Mouse (Mus musculus) 3134 (cell line): ENCODE measurements at regions not wholly inside any gene's neighbourhood (a gene's known extent, or its start where the extent isn't known, plus 50 kb on each side); places are given as distances from the start of the nearest gene placed in this dataset.

Experiments used
- DNase-seq: peaks from one replicate; pipeline ENCODE4 v3.0.0-alpha.2; 2011; ENCODE audit warnings: low spot score; ENCODE audit not compliant: insufficient read length; ENCODE audit errors: extremely low read depth

DNA sequence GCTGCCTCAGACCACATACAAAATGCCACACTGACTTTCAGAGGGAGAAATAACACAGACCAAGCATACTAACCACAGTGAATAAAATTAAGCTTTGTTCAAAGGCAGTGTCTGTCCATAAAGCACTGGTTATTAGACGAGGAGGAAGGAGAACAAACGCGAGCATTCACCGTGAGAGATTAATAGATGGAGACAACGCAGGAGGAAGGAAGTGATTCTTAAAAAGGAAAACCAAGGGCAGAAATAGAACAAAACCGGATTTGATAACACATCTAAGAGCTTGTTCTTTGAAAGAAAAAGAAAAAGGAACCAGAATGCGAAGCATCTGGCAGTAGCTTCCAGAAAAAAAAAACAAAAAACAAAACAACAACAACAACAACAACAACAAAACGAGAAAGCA, 86.3 kb upstream of the Irs2 start:
- no peak for DNase-seq

DNA sequence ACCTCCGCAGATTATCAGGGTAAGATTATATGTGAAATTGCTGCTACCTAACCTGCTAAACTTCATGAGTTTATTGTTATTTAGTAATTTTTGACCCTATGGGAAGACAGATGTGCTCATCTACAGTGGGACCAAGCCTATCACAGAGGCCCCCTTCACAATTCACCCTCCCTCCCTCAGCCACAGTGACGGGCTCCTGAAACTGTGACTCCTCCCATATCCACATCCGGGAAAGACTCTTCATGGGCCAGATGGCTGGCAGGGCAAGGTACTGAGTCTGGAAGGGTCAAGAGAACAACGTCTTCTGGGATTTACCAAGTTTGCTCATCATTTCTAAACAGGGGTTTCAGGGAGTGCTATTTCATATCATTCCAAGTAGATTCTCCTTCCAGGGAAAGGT, 84.1 kb upstream of the Irs2 start:
- DNase-seq, result no peak

DNA sequence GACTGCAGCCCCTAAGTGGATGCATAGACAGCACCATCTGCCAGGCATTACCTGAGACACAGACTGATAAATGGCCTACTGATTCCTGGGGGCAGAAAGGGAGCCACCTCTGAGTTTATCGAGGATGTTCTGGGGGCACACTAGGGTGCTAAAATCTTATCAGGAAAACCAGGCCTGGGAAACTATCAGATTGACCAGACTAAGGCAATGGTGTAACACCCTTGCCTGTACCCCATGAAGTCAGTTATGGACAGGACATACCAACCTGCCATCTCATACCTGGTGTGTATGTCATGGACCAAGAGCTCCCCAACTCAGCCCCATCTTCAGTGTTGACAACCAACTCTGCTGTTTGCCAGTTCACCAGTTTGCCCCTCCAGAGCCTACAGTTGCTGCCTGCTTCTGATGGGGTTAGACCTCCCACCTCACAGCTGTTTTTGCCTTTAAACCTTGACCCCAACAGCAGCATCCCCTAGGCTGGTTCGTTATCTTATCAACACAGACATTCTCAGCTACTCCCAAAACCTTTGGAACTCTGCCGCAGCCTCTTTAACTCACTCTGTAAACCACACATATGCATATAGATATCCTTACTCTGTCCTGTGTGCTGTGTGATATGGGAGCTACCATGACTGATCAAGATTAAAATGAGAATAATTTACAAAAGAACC, 83.6 kb upstream of the Irs2 start:
- DNase-seq, result no peak

DNA sequence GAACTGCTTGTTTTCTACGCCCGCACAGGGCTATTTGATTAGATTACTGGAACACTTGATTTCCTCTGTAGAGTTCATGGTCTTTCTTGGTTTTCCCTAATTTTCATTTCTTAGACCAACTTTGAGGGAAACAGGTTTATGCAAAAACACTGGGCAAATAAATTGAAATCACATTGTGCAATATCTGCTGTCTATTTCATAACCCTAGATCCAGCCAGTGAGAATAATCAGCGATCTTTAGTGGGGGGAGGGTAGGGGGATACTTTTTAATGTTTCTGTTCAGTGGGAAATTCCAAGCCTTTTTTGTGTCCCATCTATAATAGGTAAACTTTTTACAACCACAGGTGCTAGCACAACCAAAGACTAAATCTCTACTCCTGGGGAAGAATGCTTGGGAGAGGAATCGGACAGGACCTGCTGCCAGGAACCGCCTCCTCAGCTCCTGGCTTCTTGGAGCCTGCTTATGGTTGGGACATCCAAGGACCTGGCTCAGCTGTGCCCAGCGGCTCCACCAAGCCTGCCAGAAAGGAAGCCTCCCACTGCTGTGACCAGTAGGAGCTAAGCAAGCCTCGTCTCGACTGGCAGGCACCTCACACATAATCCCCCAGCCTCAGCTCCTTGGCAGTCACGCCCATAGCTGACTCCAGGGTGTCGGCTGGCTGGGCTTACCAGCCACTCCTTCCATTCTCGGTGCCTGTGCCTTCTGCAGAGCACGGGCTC, 80.8 kb upstream of the Irs2 start:
- no peak for DNase-seq

DNA sequence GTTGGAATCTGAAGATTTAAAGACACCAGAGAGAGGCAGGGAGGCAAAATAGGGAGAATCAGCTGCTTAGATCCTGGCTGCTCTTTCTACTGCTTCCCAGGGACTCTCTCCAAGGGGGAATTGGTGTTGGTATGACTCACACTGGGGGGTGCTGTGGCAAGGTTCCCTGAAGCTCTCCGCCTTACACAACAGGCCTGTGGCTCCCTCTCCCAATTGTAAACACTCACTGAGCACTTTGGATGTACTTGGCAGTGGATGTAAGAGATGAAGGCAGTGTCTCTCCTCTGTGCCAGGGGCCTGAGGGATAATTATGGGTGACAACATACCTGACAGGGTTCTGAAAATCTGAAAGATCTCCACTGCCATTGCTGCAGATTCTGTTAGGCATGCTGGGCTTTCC, 77.0 kb upstream of the Irs2 start:
- no peak for DNase-seq

DNA sequence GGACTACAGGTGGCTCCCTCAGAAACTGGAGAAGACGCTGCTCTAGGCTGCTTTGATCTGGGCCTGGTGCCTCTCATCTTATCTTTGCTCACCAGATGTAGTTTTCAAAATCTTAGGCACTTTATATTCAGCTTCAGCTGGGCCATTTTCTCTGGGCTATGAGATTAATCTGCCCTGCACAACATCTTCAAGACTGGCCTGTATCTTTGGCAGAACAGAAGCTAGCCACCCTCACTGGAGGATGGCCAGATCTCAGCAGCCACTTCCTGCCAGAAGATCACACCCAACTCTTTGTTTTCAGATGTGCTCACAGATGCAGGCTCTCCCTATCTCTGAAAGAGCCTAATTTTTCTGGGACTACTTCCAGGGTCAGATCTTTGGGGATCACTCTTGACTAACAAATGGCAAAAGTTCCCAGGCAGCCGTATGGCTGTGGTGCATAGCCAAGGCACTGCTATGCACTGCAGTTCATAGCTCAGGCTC, 75.8 kb upstream of the Irs2 start:
- DNase-seq, result no peak

DNA sequence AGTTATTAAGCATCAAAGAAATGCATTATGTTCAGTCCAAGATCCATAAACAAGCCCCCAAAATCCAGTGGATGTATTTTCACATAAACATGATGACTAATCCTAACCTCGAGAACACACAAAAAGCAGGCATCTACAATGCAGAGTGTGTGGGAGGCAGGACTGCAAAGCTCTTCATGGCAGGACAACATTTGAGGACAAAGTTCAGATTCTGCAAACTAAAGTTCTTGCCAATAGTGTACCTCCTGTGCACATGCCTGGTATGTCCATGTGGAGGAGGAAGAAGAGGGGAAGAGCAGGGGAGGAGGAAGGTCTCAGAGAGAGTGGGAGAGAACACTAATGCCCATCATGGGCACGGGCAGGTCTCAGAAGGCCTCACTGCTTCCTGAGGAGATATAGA, 72.6 kb upstream of the Irs2 start:
- no peak for DNase-seq

DNA sequence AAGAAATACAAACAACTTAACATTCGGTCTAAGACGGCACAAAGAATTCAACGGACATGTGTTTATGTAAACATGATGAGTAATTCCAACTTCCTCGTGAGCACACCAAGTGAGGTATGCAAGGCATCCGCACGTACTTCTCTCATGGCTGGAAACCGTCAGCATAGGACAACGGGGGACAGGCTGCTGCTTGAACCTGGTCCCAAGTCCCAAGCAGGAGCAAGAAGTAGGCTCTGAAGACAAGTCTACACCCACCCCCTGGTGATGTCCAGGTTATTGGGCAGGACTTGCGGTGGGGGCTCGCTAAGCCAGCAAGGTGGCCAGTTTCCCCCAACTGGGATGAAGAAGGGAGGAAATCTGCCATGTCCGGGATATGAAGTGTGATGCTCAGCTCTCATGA, 71.5 kb upstream of the Irs2 start:
- no peak for DNase-seq

DNA sequence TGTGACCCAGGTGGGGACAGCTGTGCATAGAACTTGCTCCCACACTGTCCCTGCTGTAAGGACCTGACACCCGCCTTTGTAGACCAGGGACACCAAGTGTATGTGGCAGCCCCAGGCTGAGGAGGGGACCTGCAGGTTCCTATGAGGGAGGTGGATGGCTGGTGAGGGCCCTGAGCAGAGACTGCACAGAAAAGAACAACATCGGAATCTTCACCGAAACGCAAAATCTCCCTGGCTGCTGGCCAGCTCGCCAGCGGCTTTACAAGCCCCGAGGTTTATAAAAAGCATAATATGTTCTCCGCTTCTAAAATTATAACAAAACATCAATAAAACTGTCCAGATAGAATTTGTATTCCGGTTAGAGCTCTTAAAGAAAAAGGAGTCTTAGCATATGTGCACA, 68.9 kb upstream of the Irs2 start:
- no peak for DNase-seq

DNA sequence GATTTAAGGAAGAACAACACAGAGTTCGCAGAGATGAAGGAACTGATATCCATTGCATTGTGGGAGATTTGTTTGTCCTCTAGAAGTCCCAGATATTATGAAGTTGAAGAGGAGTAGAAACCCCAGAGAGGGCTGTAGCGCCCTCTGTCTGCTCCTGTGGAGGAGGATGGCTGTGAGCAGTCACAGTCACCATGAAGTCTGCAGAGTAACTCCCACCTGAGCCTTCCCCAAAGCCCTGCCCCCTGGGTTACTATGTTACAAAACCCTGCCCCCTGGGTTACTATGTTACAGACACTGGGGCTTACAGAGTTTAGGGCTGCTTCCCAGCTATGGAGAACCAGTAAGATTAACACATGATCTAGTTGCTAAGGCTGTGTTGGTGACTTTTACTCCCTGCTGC, 62.9 kb upstream of the Irs2 start:
- DNase-seq, result no peak

DNA sequence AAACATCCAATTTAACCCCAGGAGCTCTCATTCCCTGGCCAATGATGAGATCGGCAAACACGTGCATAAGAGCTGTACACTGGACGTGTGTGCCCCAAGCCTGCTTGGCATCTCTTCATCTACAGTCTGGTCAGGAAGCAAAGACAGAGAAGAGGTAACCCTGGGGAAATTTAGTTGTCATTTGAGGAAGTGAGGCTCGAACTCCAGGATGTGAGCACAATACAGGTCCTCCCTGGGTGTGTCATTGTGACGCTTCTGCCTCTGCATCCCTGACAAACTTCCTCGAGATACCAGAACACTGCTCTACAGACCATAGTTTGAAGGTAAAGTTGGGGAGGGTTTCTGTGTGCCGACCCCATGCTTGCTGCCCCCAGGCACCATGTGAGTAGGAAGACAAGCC, 59.2 kb upstream of the Irs2 start:
- no peak for DNase-seq

DNA sequence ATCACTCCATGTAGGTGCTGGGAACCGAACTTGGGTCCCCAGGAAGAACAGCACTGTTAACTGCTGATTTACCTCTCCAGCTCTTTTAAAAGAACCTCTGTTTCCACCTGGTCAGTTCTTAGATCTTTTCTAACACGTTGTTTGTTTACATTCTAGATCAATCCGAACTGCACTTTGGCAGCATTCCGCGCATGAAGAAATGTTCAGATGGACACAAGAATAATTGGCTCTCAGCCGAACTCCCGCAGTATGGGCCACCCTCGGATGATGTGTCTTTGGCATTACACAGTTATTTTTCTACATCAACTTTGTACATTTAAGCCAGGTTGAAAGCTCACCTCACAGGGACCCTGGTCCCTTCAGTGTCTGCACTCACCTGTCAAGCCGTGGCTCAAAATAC, 57.7 kb upstream of the Irs2 start:
- no peak for DNase-seq

DNA sequence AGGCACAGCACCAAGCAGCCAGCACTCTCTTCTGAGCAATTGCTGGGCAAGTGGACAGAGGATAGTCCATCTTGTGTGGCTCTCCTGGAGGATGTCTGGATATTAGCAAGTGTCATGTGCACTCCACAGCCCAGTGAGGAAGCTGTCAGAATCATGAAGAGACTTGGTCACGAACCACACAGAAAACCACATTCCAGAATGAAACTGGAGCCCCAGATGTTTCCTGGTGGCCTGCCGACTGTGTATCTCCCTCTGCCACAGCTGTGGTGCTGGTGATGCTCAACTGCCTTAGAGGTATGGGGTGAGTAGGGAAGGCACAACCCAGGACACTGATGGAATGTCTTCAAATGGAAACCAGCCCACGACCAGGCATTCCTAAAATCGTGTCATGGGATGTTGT, 57.0 kb upstream of the Irs2 start:
- no peak for DNase-seq

DNA sequence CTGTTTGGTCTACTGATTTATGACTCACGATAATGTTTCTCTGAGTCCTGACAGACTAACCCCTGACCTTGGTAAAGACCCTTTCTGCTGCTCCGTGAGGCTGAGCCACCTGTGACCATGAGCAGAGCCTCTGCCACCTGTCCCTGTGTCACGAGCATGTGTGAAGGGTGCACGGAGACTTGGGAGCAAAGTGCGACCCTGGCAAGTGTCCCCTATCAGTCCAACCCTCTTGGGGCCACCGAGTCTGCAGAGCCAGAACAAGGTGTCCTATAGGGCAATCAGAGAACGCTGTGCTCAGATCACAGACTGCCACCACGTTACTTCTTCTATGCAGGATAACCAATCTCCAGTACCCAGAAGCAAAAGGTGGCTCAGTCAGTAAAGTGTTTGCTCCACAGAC, 54.8 kb upstream of the Irs2 start:
- DNase-seq, result no peak

DNA sequence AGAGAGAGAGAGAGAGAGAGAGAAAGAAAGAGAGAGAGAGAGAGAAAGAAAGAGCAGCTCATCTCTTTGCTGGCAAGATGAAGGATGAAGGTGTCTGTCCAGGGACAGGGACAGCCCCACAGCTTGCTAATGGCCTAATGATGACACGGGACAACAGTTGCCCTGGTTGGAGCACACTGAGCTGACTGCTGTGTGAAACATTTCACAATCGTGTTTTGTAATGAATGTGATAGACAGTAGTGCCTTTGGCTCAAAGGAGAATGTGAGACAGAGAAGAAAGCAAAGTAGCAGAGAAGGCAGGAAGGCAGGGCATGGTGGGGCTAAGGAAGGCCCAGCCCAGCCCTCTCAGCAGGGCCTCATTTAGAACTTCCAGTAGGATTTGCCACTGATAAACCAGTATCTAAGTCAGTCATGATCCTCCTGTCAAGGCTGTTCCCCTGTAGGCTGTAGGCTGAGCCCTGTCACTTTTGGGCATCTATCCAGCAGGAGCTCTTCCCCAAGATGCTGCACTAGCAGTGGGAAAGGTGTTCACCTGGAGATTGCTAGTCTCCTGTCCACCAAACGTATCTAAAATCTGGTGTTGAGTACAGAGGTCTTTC, 54.2 kb upstream of the Irs2 start:
- no peak for DNase-seq

DNA sequence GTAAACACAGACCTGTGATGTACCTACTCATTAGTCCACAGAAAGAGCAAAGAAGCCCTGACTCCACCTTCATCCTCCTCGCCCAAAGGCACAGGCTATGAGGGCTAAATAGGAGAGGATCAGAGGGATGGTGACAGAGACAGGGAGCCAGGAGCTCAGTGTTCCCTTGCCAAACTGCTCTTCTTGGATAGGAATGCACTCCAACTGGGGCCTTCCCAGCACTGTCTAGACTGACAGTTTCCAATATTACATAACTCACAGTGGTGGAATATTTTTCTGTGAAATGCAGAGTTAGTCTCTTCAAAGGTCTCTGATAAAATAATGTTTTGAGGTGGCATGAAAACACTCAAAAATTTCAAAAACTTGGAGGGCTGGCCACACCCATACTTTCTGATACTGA, 53.5 kb upstream of the Irs2 start:
- no peak for DNase-seq

DNA sequence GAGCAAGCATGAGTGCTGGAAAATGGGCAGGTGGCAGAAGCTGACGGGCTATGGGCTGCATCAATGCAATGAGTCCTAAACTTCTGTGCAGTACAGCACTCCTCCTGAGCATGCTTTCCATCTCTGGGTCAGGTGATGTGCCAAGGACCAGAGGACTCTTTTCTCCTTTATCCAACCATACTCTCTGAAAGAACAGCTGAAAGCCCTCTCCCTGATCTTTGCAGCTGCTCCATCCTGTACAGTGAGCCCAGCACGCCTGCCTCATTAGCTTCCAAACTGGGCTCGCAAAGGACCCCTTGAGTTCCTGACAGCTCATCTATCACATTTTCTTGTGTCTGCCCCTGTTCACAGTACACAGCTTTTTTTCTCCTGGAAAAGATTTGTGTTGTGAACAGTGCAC, 52.3 kb upstream of the Irs2 start:
- no peak for DNase-seq

DNA sequence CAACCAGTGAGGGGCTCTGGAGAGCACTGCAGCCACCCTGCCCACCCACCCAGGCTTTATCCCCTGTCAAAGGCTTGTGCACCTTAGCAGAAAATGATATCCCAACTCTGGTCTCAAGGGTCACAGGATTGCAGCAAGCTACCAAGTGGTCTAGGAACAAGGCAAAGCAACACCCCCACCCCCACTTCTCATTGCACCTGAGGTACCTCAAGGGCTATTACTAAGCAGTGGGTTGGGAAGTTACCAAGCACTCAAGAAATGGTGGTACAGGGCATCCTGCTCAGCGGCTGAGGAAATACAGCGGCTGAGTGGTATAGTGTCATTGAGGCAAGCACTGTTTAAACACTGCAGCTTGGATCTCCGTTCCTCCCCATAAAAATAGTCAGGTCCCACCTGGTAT, 50.1 kb upstream of the Irs2 start:
- DNase-seq, result no peak
